Mouse (Mus musculus) lung, adult 18-20 months (tissue): ENCODE results near the gene Wdfy3.
"Not testable (repeated sequence)": the region's sequence is repeated elsewhere in the genome, so short reads cannot be mapped to it uniquely, and the experiment has no call there.

Experiments
- DNase-seq, 2 experiments: peaks; one replicate each; pipeline ENCODE4 v3.0.0; 2022; ENCODE audit warnings: mixed read lengths in 2 of 2

Wdfy3 gene

GRCm38 (mm10) chr5:101876185-101876584, 193.5 kb downstream of the Wdfy3 start:
- peak; percentile 33 to 69 for DNase-seq

- no peak for DNase-seq
Observed at GRCm38 (mm10) chr5:101866722-101867121, 203.0 kb downstream of the Wdfy3 start.

GRCm38 (mm10) chr5:101863946-101864345, 205.8 kb downstream of the Wdfy3 start:
- no peak for DNase-seq

GRCm38 (mm10) chr5:101862651-101863050, 207.1 kb downstream of the Wdfy3 start:
- no peak for DNase-seq

- DNase-seq: no peak
Observed at GRCm38 (mm10) chr5:101861786-101862571, 207.7 kb downstream of the Wdfy3 start.

GRCm38 (mm10) chr5:101858891-101859436, 210.8 kb downstream of the Wdfy3 start:
- no peak for DNase-seq

- peak; percentile 79 to 86 for DNase-seq
Observed at GRCm38 (mm10) chr5:101855475-101855874, 214.2 kb downstream of the Wdfy3 start.

- DNase-seq: peak; percentile 26 to 49
Observed at GRCm38 (mm10) chr5:101854667-101855066, 215.1 kb downstream of the Wdfy3 start.

- peak; percentile 80 to 84 for DNase-seq
Observed at GRCm38 (mm10) chr5:101854100-101854499, 215.6 kb downstream of the Wdfy3 start.

- DNase-seq: no peak
Observed at GRCm38 (mm10) chr5:101852116-101852680, 217.5 kb downstream of the Wdfy3 start.

- DNase-seq: no peak
Observed at GRCm38 (mm10) chr5:101851133-101851532, 218.6 kb downstream of the Wdfy3 start.

GRCm38 (mm10) chr5:101847762-101848161, 222.0 kb downstream of the Wdfy3 start:
- DNase-seq: no peak

GRCm38 (mm10) chr5:101847323-101847722, 222.4 kb downstream of the Wdfy3 start:
- DNase-seq: no peak

- no peak for DNase-seq
Observed at GRCm38 (mm10) chr5:101845930-101846329, 223.8 kb downstream of the Wdfy3 start.

- DNase-seq: no peak
Observed at GRCm38 (mm10) chr5:101845011-101845410, 224.7 kb downstream of the Wdfy3 start.

GRCm38 (mm10) chr5:101840476-101840875, 229.2 kb downstream of the Wdfy3 start:
- no peak for DNase-seq

GRCm38 (mm10) chr5:101837605-101838004, 232.1 kb downstream of the Wdfy3 start:
- not testable (repeated sequence) for DNase-seq

GRCm38 (mm10) chr5:101836221-101836620, 233.5 kb downstream of the Wdfy3 start:
- DNase-seq: no peak

- peak in 1 of 2 experiments; percentile 43 for DNase-seq
Observed at GRCm38 (mm10) chr5:101833875-101834274, 235.8 kb downstream of the Wdfy3 start.

GRCm38 (mm10) chr5:101832991-101833390, 236.7 kb downstream of the Wdfy3 start:
- no peak for DNase-seq

GRCm38 (mm10) chr5:101832042-101832441, 237.7 kb downstream of the Wdfy3 start:
- DNase-seq: no peak

- DNase-seq: no peak
Observed at GRCm38 (mm10) chr5:101830180-101830579, 239.5 kb downstream of the Wdfy3 start.

GRCm38 (mm10) chr5:101828932-101829331, 240.8 kb downstream of the Wdfy3 start:
- DNase-seq: no peak

- peak in 1 of 2 experiments; percentile 23 for DNase-seq
Observed at GRCm38 (mm10) chr5:101827477-101827876, 242.2 kb downstream of the Wdfy3 start.
